Mouse (Mus musculus) mature B cell (primary cell): ENCODE data around the gene Eif3k.

Source experiments
- in situ Hi-C: fragments of 300-500 bp; cut with MboI; formaldehyde crosslinking; loops from 2 replicates; pipeline ENCODE4 v1.14.3; 2019

Gene Eif3k

GRCm38 (mm10) chr7:28939418-28940183 lies 42.1 kb downstream of the Eif3k start:
- in situ Hi-C loops = no loop called here

- in situ Hi-C loops = no loop called here
Observed at GRCm38 (mm10) chr7:28938654-28939053, 43.0 kb downstream of the Eif3k start.

- in situ Hi-C loops = no loop called here
Observed at GRCm38 (mm10) chr7:28936787-28937186, 44.9 kb downstream of the Eif3k start.

GRCm38 (mm10) chr7:28933825-28934224 lies 47.8 kb downstream of the Eif3k start:
- in situ Hi-C loops = no loop called here

GRCm38 (mm10) chr7:28932421-28933041 lies 49.1 kb downstream of the Eif3k start:
- in situ Hi-C loops = no loop called here

- in situ Hi-C loops = no loop called here
Observed at GRCm38 (mm10) chr7:28931695-28932039, 50.0 kb downstream of the Eif3k start.

GRCm38 (mm10) chr7:28931032-28931694 lies 50.5 kb downstream of the Eif3k start:
- in situ Hi-C loops = no loop called here

GRCm38 (mm10) chr7:28930320-28931031 lies 51.2 kb downstream of the Eif3k start:
- in situ Hi-C loops = no loop called here

GRCm38 (mm10) chr7:28929381-28929780 lies 52.3 kb downstream of the Eif3k start:
- in situ Hi-C loops = no loop called here

GRCm38 (mm10) chr7:28926172-28926571 lies 55.5 kb downstream of the Eif3k start:
- in situ Hi-C loops = no loop called here

GRCm38 (mm10) chr7:28925317-28925716 lies 56.3 kb downstream of the Eif3k start:
- in situ Hi-C loops = no loop called here

- in situ Hi-C loops = no loop called here
Observed at GRCm38 (mm10) chr7:28924802-28925201, 56.9 kb downstream of the Eif3k start.

- in situ Hi-C loops = no loop called here
Observed at GRCm38 (mm10) chr7:28923865-28924291, 57.8 kb downstream of the Eif3k start.

- in situ Hi-C loops = no loop called here
Observed at GRCm38 (mm10) chr7:28922606-28923005, 59.1 kb downstream of the Eif3k start.

- in situ Hi-C loops = no loop called here
Observed at GRCm38 (mm10) chr7:28921722-28922465, 59.8 kb downstream of the Eif3k start.
